Mouse (Mus musculus) lung, adult 2 months (tissue): ENCODE measurements at regions not wholly inside any gene's neighbourhood (a gene's known extent, or its start where the extent isn't known, plus 50 kb on each side); places are given as distances from the start of the nearest gene placed in this dataset.

ENCODE experiments used
- DNase-seq: peaks from one replicate; pipeline ENCODE4 v3.0.0; 2022
- H3K4me1 ChIP-seq: fragments of 200-500 bp; 2 replicates; pipeline ENCODE4 v1.6.1; 2011; ENCODE audit warnings: low read length; ENCODE audit not compliant: control insufficient read depth, insufficient read depth
- H3K4me3 ChIP-seq: fragments of 200-500 bp; replicated peaks from 2 replicates; pipeline ENCODE3; 2011; ENCODE audit warnings: low read depth, mild to moderate bottlenecking, control low read depth, low read length; ENCODE audit errors: extremely low read depth
- CTCF ChIP-seq: fragments of 200-500 bp; IDR thresholded peaks from 2 replicates; pipeline ENCODE4 v1.5.1; 2011; ENCODE audit warnings: mild to moderate bottlenecking, low read length, control low read depth; ENCODE audit not compliant: insufficient read depth
- POLR2A ChIP-seq: fragments of 200-500 bp; IDR thresholded peaks from 2 replicates; pipeline ENCODE4 v1.6.1; 2011; ENCODE audit warnings: low read depth, mild to moderate bottlenecking, control low read depth, low read length, borderline replicate concordance; ENCODE audit errors: extremely low read depth
- WGBS: fragments of 180-500 bp; shearing (Covaris S2); methylation state at CpG from one replicate; pipeline ENCODE4 v1.1.7; 2018; 5-methylcytosine and 5-hydroxymethylcytosine counted together

DNA sequence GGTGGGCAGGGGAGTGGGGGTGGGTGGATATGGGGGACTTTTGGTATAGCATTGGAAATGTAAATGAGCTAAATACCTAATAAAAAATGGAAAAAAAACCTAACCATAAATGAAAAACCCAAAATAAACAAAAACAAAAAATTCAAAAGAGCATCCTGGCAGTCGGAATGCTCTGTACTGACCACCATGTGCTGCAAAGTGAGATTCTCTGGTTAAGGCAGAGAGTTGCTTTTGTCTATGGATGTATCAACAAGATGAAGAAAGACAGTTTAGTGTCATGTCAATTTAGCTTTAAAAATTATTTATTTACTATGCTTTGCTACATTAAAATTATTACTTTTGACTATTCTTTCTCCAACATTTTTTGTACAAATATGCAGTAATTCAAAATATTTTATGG lies 88.5 kb downstream of the E330014E10Rik start:
- TF ChIP-seq POLR2A (no peak), CTCF (no peak)
- Histone ChIP-seq H3K4me1 (no peaks in the 10 kb centered on the region), H3K4me3 (no peak overlapping the region)
- DNase-seq: no peak
- WGBS: 91% methylated on average over 1 of the region's 1 CpGs

DNA sequence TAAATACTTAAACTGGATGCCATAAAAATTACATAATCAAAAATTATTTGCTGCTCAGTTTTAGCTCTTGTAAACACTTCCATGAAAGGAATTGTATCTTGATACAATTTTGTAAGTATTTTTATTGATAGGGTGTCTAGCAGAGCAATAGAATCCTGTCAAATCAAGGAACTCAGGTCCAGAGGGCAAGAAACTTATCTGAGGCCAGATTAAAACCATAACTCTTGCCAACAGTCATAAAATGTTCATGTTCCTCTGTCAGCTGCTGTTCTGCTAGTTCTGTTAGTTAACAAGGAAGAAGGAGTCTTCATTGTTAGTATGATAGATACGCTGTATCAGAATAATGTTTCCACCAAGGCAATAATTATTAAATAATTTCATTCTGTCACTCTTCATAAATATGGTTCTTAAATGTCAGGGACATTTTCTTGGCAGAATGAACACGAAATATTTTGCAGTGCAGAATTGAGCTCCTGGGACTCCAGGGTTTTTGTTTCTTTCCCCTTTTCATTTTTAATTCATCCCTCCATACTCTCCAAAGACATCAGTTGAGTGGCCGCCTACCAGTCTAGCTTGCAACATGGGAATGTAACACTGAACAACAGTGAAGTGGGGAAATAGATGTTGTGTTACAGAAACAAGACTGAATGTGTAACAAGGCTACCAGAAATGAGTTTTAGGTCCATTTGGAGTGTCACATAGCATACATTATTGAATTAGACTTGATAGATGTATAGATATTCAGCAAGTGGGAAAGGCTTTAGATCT lies 89.1 kb downstream of the E330014E10Rik start:
- Histone ChIP-seq H3K4me3 (no peak overlapping the region), H3K4me1 (no peaks in the 10 kb centered on the region)
- TF ChIP-seq POLR2A (no peak), CTCF (no peak)
- no peak for DNase-seq
- WGBS: 56% methylated on average over 3 of the region's 3 CpGs

DNA sequence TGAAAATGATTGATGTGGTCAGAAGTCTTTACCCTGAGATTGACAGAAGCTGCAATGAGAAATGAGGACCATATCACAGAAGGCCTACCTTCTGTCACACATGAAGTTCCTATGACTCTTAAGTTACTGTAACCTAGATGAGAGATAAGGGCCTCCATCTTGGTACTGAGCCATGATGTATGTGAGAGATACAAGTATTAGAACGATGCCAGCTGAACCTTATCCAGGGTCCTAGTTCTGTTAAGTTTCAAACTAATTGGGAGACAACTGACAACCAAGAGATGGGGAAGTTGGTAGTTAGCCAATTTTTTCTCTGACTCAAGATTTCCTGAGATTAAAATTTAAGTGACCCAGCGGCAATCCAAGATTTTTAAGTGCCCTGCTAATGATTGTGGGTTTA lies 89.7 kb downstream of the E330014E10Rik start:
- Histone ChIP-seq H3K4me1 (no peaks in the 10 kb centered on the region), H3K4me3 (no peak overlapping the region)
- no peak for DNase-seq
- WGBS: 65% methylated on average over 2 of the region's 2 CpGs
- TF ChIP-seq POLR2A (no peak), CTCF (no peak)

DNA sequence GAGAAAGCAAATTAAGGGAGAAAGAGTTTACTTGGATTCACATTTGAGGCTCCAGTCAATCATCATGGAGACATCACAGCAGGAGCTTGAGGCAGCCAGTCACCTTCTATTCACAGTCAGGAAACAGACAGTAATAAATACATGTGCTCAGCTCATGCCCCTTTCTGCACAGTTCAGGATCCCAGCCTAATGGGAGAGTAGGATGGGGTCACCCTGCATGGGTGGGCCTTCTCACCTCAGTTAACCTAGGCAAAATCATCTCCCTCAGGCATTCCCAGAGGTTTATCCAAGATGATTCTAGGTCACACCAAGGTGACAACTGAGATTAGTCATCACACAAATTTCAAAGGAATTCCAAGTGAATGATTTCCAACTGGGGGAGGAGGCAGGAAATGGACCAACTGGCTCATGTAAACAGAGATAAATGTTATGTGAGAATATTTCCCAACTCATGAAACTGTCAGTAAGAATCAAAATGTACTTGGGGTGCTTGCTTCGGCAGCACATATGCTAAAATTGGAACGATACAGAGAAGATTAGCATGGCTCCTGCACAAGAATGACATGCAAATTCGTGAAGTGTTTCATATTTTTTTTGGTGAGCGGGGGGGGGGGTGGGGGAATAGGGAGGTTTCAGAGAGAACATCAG lies 89.8 kb upstream of the Cxcl13 start:
- no peak for TF ChIP-seq CTCF
- TF ChIP-seq POLR2A: no peak
- WGBS: 53% methylated on average over 4 of the region's 4 CpGs
- Histone ChIP-seq H3K4me1 (no peaks in the 10 kb centered on the region), H3K4me3 (no peak overlapping the region)
- no peak for DNase-seq

DNA sequence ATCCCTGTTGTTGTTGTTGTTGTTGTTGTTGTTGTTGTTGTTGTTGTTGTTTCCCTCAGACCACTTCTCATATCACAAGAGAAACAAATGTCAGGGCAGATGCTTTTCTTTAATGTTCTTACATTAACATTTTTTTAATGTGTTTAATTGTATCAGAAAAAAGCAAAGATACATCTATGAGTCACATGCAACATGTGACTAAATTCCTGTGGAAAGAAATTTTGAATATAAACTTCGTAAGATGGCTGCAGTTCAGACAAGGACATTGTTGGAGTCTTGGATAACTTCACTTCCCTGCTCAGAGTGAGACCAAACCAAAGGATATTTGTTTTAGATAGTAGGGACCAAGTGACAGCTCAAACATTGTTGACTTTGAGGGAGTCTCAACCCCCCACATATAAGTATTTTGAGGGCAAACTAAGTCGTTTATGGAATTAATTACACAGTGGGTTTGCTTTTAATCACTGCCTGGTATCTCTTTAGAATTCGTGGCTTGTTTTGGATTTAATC lies 86.4 kb upstream of the Cxcl13 start:
- no peaks in the 10 kb centered on the region for H3K4me1 ChIP-seq
- DNase-seq: no peak
- TF ChIP-seq CTCF (no peak), POLR2A (no peak)
- WGBS: 40% methylated on average over 3 of the region's 3 CpGs
- no peak overlapping the region for H3K4me3 ChIP-seq

DNA sequence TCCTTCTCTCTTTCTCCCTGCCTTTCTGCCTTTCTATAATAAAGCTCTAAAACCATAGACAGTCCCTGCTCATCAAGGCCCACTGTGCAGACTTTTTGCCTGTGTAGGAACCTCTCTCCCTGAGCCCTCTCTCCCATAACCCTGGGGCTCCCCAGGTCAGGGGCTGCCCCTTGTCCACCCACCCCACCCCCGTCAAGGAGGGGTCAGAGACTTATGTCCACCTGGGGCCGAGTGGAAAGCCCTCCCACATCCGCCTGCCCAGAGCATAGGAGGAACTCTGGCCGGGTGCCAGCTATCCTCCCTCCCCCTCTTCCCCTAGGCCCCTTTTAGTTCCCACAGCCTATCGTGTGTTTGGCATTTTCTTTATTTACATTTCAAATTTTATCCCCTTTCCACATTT lies 81.8 kb upstream of the Cxcl13 start:
- no peak for DNase-seq
- TF ChIP-seq POLR2A: no peak
- no peak for TF ChIP-seq CTCF
- no peaks in the 10 kb centered on the region for H3K4me1 ChIP-seq
- no peak overlapping the region for H3K4me3 ChIP-seq
- 36% methylated on average over 5 of the region's 5 CpGs for WGBS

DNA sequence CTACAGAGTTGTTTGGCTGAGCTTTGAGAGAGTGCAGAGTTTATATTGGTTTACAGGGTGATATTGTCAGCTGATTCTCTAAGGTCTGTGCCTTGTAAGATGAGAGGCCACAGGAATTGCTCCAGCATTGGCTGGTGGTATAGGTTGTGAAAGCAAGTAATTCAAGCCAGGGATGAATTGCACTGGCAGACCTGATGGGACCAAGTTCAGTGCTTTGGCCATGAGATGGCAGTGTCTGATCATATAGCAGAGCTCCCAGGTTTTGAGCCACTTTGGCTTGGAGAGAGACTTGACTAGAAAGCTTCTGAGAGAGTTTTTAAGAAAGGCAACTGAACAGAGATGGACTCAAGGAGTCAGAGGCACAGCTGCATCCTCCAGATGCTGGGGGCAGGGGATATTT lies 75.8 kb upstream of the Cxcl13 start:
- DNase-seq: peak; percentile 7
- TF ChIP-seq CTCF (peak; percentile 49), POLR2A (no peak)
- H3K4me3 ChIP-seq: no peak overlapping the region
- no peaks in the 10 kb centered on the region for H3K4me1 ChIP-seq
